Mouse (Mus musculus) heart, embryonic 16.5 days (tissue): ENCODE results near the gene Pde6b. TPM values are rescaled to one million over a fixed set of nuclear protein-coding genes. Genes with fewer than 3 reads are reported as not detected.

Experiments
- ATAC-seq: fragments of 200-750 bp; cut with Nextera tagmentation; replicated peaks from 2 replicates; pipeline ENCODE4 v1.8.0; 2017; ENCODE audit warnings: moderate number of reproducible peaks; ENCODE audit not compliant: insufficient read depth, low FRiP score; ENCODE audit errors: extremely low read depth
- H3K27ac ChIP-seq: fragments of 300-500 bp; sonication (generic); 2 replicates; pipeline ENCODE4 v1.5.1; 2014; ENCODE audit warnings: mild to moderate bottlenecking, low read length, control low read depth, moderate library complexity
- H3K27me3 ChIP-seq: fragments of 300-500 bp; sonication (generic); 2 replicates; pipeline ENCODE4 v1.6.1; 2014; ENCODE audit warnings: low read length, mixed read lengths; ENCODE audit not compliant: control insufficient read depth, insufficient read depth
- H3K36me3 ChIP-seq: fragments of 300-500 bp; sonication (generic); 2 replicates; pipeline ENCODE4 v1.6.1; 2014; ENCODE audit not compliant: control insufficient read depth, insufficient read depth
- H3K4me1 ChIP-seq: fragments of 300-500 bp; sonication (generic); 2 replicates; pipeline ENCODE4 v1.6.1; 2014; ENCODE audit warnings: low read length, mixed read lengths; ENCODE audit not compliant: control insufficient read depth, insufficient read depth
- H3K4me2 ChIP-seq: fragments of 300-500 bp; sonication (generic); 2 replicates; pipeline ENCODE4 v1.6.1; 2014; ENCODE audit warnings: low read depth, mild to moderate bottlenecking, control low read depth, low read length
- H3K4me3 ChIP-seq: fragments of 300-500 bp; sonication (generic); 2 replicates; pipeline ENCODE4 v1.5.1; 2014; ENCODE audit warnings: mild to moderate bottlenecking, control low read depth, low read length
- H3K9ac ChIP-seq: fragments of 300-500 bp; sonication (generic); 2 replicates; pipeline ENCODE4 v1.6.1; 2014; ENCODE audit warnings: low read length, control low read depth
- H3K9me3 ChIP-seq: fragments of 300-500 bp; sonication (generic); replicated peaks from 2 replicates; pipeline ENCODE4 v1.6.1; 2016; ENCODE audit warnings: low read length; ENCODE audit not compliant: control insufficient read depth
- WGBS: fragments of 180-500 bp; shearing (Covaris S2); extraction: QIAGEN DNeasy Blood & Tissue Kit; methylation state at CpG from one replicate; pipeline ENCODE4 v1.1.7; 2014; 5-methylcytosine and 5-hydroxymethylcytosine counted together
- polyA plus RNA-seq: library from polyadenylated mRNA; unstranded; fragments of >200 nt; fragmentation: Nextera tagmentation; extraction: Ambion mirVana; gene quantifications from 2 replicates; pipeline ENCODE4 v1.2.1, GENCODE M21; 2015

Gene Pde6b
- polyA plus RNA-seq, 1 experiment from 2014 or later, result 0.26 TPM

GRCm38 (mm10) chr5:108362330-108362729, 25.9 kb upstream of the Pde6b start:
- Histone ChIP-seq H3K9ac (no peak overlapping the region), H3K27me3 (peaks cover 43% of the 10 kb centered on the region), H3K9me3 (no peaks in the 10 kb centered on the region), H3K4me3 (no peak overlapping the region), H3K4me2 (no peak overlapping the region), H3K27ac (no peak overlapping the region), H3K36me3 (no peaks in the 10 kb centered on the region), H3K4me1 (peaks cover 8% of the 10 kb centered on the region)
- WGBS, result 30% methylated on average over 3 of the region's 3 CpGs
- no peak for ATAC-seq

- ATAC-seq, result no peak; the same call in 1 of the 2 replicates
- peak overlapping the region; percentile 87 for H3K4me2 ChIP-seq
- no peaks in the 10 kb centered on the region for H3K9me3 ChIP-seq
- no peak overlapping the region for H3K27ac ChIP-seq
- no peaks in the 10 kb centered on the region for H3K36me3 ChIP-seq
- H3K9ac ChIP-seq, result peak overlapping the region; percentile 61
- 2% methylated on average over 60 of the region's 60 CpGs for WGBS
- H3K27me3 ChIP-seq, result peaks cover 76% of the 10 kb centered on the region
- peak overlapping the region; percentile 65 for H3K4me3 ChIP-seq
- peaks cover 21% of the 10 kb centered on the region for H3K4me1 ChIP-seq
Measured at GRCm38 (mm10) chr5:108366328-108366983, 21.7 kb upstream of the Pde6b start.

DNA sequence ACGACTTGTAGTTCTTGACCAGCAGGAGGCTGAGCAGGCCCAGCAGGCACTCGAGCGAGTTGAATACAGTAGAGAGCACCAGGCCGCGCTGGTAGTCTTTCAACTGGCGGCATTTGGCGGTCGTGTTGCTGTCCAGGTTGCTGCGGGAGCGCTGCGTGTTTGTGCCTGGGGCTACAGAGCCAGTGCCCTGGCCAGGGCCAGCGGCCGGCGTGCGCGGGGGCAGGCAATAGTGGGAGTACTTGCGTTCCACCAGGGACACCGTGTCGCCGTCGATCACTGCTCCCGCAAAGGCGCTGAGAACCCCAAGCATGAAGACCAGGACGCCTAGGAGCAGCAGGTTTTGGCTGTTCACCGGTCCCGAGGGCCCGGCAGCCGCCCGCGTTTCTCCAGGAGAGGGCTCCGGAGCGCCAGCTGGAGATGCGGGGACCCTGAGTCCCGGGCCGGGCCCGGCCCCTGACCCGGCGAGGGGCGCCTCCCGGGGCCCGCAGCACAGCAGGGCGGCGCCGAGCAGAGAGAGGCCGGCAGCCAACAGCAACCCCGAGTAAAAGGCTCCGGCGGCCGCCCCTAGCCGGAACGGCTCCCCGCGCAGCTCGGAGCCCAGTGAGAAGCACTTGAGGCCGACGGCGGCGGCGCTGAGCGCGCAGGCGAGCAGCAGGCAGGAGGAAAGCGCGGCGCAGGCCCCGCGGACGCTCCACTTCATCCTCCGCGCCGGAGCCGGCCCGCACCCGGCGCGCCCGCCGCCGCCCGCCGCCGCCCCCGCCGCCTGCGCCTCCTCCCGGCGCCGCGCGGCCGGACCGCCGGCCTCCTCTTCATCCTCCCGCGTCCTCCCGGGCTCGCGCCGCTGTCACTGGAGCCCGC, 21.0 kb upstream of the Pde6b start:
- Histone ChIP-seq H3K4me1 (peaks cover 21% of the 10 kb centered on the region), H3K27ac (no peak overlapping the region), H3K36me3 (no peaks in the 10 kb centered on the region), H3K4me2 (peak overlapping the region; percentile 87), H3K9ac (peak overlapping the region; percentile 61), H3K9me3 (no peaks in the 10 kb centered on the region), H3K4me3 (peak overlapping the region; percentile 65), H3K27me3 (peaks cover 81% of the 10 kb centered on the region)
- WGBS, result under 1% methylated on average over 99 of the region's 100 CpGs
- ATAC-seq, result peak; percentile 44

DNA sequence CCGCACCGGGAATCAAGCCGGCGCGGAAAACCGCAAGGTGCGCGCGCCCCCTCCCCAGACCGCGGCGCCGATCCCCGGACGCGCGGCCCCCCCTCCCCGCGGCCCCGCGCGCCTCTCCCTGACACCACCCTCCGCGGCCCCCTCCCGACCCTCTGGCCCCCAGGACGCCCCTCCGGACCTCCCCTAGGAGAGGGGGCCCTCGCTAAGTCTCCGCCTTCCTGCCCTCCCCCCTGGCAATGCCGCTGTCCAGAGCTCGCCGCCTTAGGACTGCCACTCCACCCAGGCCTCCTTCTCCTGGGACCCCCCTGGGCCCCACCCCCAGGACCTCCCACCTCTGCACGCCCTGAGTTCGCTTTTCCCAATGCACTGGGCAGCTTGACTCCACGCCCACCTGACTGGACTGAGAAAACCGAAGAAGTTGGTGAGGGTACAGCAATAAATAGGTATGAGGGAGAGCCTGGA, 20.3 kb upstream of the Pde6b start, which contains the start of gene Gm42517:
Gene Gm42517 (minus strand): TSS at position 52 of the 462 bp plus-strand sequence.
- H3K4me1 ChIP-seq, result peaks cover 21% of the 10 kb centered on the region
- peak within 1 kb of the TSS; percentile 65 for H3K4me3 ChIP-seq
- peak within 1 kb of the TSS; percentile 61 for H3K9ac ChIP-seq
- H3K9me3 ChIP-seq, result no peaks in the 10 kb centered on the region
- H3K4me2 ChIP-seq, result peak within 1 kb of the TSS; percentile 93
- peaks cover 87% of the 10 kb centered on the region for H3K27me3 ChIP-seq
- 2% methylated on average over 33 of the region's 36 CpGs for whole genome bisulfite sequencing
- ATAC-seq, result no peak; the same call in 1 of the 2 replicates
- H3K27ac ChIP-seq, result no peak within 1 kb of the TSS
- H3K36me3 ChIP-seq, result no peaks in the 10 kb centered on the region

DNA sequence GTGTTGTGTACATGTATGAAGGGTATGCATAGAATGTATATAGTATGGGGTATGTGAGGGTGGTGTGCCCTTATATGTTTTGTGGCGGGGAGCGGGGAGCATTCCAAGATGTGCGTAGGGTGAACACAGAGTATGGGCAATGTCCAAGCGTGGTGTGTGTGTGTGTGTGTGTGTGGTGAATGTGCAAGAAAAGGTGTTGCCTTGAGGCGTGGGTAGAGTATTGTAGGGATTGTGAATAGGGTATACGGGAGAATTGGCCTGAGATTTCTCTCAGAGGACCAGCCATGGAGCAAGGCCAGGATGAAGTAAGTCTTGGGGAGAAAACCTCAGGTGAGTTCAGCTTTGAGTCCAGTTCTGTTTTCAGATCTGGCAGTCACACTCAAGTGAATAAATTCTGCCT, 19.7 kb upstream of the Pde6b start:
- H3K27ac ChIP-seq, result no peak overlapping the region
- ATAC-seq, result no peak
- H3K4me2 ChIP-seq, result peak overlapping the region; percentile 93
- H3K4me1 ChIP-seq, result peaks cover 21% of the 10 kb centered on the region
- H3K4me3 ChIP-seq, result peak overlapping the region; percentile 60
- peaks cover 82% of the 10 kb centered on the region for H3K27me3 ChIP-seq
- no peaks in the 10 kb centered on the region for H3K36me3 ChIP-seq
- no peaks in the 10 kb centered on the region for H3K9me3 ChIP-seq
- 0 out of 2 replicates have a peak overlapping the region, but pooled peaks have one; percentile 31 for H3K9ac ChIP-seq
- WGBS, result 8% methylated on average over 6 of the region's 6 CpGs

DNA sequence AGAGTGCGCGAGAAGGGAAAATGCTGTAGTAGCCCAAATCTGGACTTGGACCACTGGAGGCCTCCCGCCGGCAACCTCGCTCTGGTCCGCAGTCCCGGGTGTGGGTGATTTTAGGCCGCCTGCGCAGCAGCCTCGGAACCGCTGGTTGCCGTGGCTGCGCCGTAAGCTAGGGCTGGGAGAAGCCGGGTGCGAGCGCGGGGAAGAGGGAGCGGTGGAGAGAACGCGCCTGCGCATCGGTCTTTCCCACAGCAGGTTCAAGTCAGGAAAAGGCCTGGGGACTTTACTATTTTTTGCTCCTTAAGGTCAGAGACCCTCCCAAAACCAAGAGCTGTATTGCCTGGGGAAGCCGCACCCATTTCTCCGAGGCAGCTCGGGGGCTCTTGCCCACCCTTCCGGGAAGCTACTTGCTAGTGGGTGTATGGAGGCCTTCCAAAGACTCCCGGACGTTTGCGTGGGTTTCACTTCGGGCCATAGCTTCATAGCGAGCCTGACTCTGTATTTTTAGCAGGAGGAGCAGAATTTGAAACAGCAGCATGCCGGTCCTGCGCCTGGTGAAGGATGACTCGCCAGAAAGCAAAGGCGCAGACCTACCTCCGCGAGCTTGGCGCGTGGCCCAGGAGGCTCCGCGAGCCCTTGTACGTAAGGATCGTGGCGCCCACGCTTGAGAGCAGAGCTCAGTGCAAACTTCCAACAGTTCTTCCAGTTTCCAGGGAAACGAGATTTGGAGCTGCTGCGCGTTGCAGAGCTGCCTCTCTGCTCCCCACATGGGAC, 19.2 kb upstream of the Pde6b start:
- H3K36me3 ChIP-seq, result no peaks in the 10 kb centered on the region
- peaks cover 79% of the 10 kb centered on the region for H3K27me3 ChIP-seq
- WGBS, result under 1% methylated on average over 48 of the region's 49 CpGs
- H3K4me1 ChIP-seq, result peaks cover 21% of the 10 kb centered on the region
- H3K4me2 ChIP-seq, result peak overlapping the region; percentile 93
- ATAC-seq, result no peak
- peak overlapping the region; percentile 31; the same call in 1 of the 2 replicates for H3K9ac ChIP-seq
- H3K9me3 ChIP-seq, result no peaks in the 10 kb centered on the region
- no peak overlapping the region for H3K27ac ChIP-seq
- peak overlapping the region; percentile 60 for H3K4me3 ChIP-seq

DNA sequence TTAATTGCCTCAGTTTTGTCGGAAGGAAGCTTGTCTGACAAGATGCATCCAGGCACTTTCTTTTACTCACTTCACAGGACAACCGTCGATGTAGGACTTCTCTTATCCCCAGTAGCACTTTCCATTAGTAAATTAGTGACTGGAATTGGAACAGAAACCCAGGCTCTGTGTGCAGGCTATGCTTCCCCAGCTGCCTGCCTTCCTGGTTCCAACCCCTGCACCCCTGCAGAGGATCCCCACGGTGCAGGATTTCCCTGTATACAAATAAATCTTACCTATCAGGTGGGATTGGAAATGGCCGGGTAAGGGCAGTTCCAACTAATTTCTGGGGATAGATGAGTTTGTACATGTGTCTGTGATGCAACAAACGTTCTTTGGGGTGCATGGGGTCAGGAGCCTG, 18.2 kb upstream of the Pde6b start:
- H3K4me3 ChIP-seq, result no peak overlapping the region
- peaks cover 71% of the 10 kb centered on the region for H3K27me3 ChIP-seq
- 4% methylated on average over 6 of the region's 6 CpGs for WGBS
- H3K4me1 ChIP-seq, result peaks cover 21% of the 10 kb centered on the region
- no peak overlapping the region for H3K27ac ChIP-seq
- no peak overlapping the region for H3K4me2 ChIP-seq
- H3K36me3 ChIP-seq, result no peaks in the 10 kb centered on the region
- H3K9me3 ChIP-seq, result no peaks in the 10 kb centered on the region
- no peak overlapping the region for H3K9ac ChIP-seq
- no peak for ATAC-seq

- peaks cover 34% of the 10 kb centered on the region for H3K27me3 ChIP-seq
Measured at GRCm38 (mm10) chr5:108374079-108374478, 14.1 kb upstream of the Pde6b start.

More at GRCm38 (mm10) chr5:108374079-108374478, 14.1 kb upstream of the Pde6b start:
- ATAC-seq, result no peak
- H3K4me1 ChIP-seq, result peaks cover under 1% of the 10 kb centered on the region
- no peaks in the 10 kb centered on the region for H3K9me3 ChIP-seq
- H3K4me2 ChIP-seq, result no peak overlapping the region
- 59% methylated on average over 5 of the region's 5 CpGs for WGBS
- no peak overlapping the region for H3K27ac ChIP-seq
- H3K36me3 ChIP-seq, result no peaks in the 10 kb centered on the region
- H3K4me3 ChIP-seq, result no peak overlapping the region
- no peak overlapping the region for H3K9ac ChIP-seq
